Mouse (Mus musculus) limb, embryonic 15.5 days (tissue): ENCODE data around the gene Ttll9. TPM values are rescaled to one million over a fixed set of nuclear protein-coding genes. Genes with fewer than 3 reads are reported as not detected.

Experiments used
- ATAC-seq: fragments of 200-750 bp; cut with Nextera tagmentation; 2 replicates; pipeline ENCODE4 v1.8.0; 2017; ENCODE audit warnings: low read depth, moderate TSS enrichment; ENCODE audit not compliant: insufficient number of reproducible peaks, low FRiP score, low TSS enrichment
- H3K27ac ChIP-seq: fragments of 300-500 bp; sonication (generic); 2 replicates; pipeline ENCODE4 v1.5.1; 2015; ENCODE audit warnings: moderate library complexity, mild to moderate bottlenecking, inconsistent platforms
- H3K27me3 ChIP-seq: fragments of 300-500 bp; sonication (generic); 2 replicates; pipeline ENCODE4 v1.6.1; 2015; ENCODE audit warnings: inconsistent platforms
- H3K36me3 ChIP-seq: fragments of 300-500 bp; sonication (generic); 2 replicates; pipeline ENCODE4 v1.6.1; 2015; ENCODE audit warnings: inconsistent platforms
- H3K4me1 ChIP-seq: fragments of 300-500 bp; sonication (generic); 2 replicates; pipeline ENCODE4 v1.6.1; 2015; ENCODE audit warnings: inconsistent platforms
- H3K4me2 ChIP-seq: fragments of 300-500 bp; sonication (generic); 2 replicates; pipeline ENCODE4 v1.6.1; 2015; ENCODE audit warnings: mild to moderate bottlenecking, inconsistent platforms
- H3K4me3 ChIP-seq: fragments of 300-500 bp; sonication (generic); 2 replicates; pipeline ENCODE4 v1.5.1; 2015; ENCODE audit warnings: mild to moderate bottlenecking, inconsistent platforms
- H3K9ac ChIP-seq: fragments of 300-500 bp; sonication (generic); 2 replicates; pipeline ENCODE4 v1.6.1; 2015; ENCODE audit warnings: inconsistent platforms
- H3K9me3 ChIP-seq: fragments of 300-500 bp; sonication (generic); 2 replicates; pipeline ENCODE4 v1.6.1; 2016; ENCODE audit warnings: inconsistent platforms
- WGBS: fragments of 180-500 bp; shearing (Covaris S2); methylation state at CpG from one replicate; pipeline ENCODE4 v1.1.7; 2015; 5-methylcytosine and 5-hydroxymethylcytosine counted together
- polyA plus RNA-seq: library from polyadenylated mRNA; unstranded; fragments of >200 nt; fragmentation: Nextera tagmentation; extraction: Ambion mirVana; gene quantifications from 2 replicates; pipeline ENCODE4 v1.2.1, GENCODE M21; 2015

Gene Ttll9
- polyA plus RNA-seq = 0.15 and 0.52 TPM in 2 replicates

- H3K4me2 ChIP-seq = peak within 1 kb of the TSS; percentile 80
- H3K27ac ChIP-seq = no peak within 1 kb of the TSS
- H3K9ac ChIP-seq = no peak within 1 kb of the TSS
- H3K36me3 ChIP-seq = no peaks in the 10 kb centered on the region
- H3K4me3 ChIP-seq = peak within 1 kb of the TSS; percentile 51
- H3K4me1 ChIP-seq = 0 out of 2 replicates have a peak, but pooled peaks cover 3% of the 10 kb centered on the region
- WGBS = 2% methylated on average over 34 of the region's 34 CpGs
- ATAC-seq = peak; percentile 81; the same call in 1 of the 2 replicates
- no peaks in the 10 kb centered on the region for H3K9me3 ChIP-seq
- H3K27me3 ChIP-seq = 0 out of 2 replicates have a peak, but pooled peaks cover 8% of the 10 kb centered on the region
These were observed at the start of gene Ttll9 for GRCm38 (mm10) chr2:152962091-152962793. Gene Ttll9 (plus strand): TSS chr2:152962485.

GRCm38 (mm10) chr2:152913471-152913870 is 48.8 kb upstream of the Ttll9 start:
- Histone ChIP-seq H3K36me3 (no peaks in the 10 kb centered on the region), H3K27me3 (peaks cover 45% of the 10 kb centered on the region), H3K27ac (no peak overlapping the region), H3K9ac (no peak overlapping the region), H3K4me2 (no peak overlapping the region), H3K4me1 (peaks cover 13% of the 10 kb centered on the region), H3K9me3 (no peaks in the 10 kb centered on the region), H3K4me3 (no peak overlapping the region)
- WGBS = 31% methylated on average over 7 of the region's 7 CpGs
- no peak for ATAC-seq

GRCm38 (mm10) chr2:152914310-152915120 is 47.8 kb upstream of the Ttll9 start:
- Histone ChIP-seq H3K4me3 (peak overlapping the region; percentile 17; the same call in 1 of the 2 replicates), H3K9me3 (no peaks in the 10 kb centered on the region), H3K9ac (no peak overlapping the region), H3K4me1 (peaks cover 13% of the 10 kb centered on the region), H3K27ac (no peak overlapping the region), H3K36me3 (no peaks in the 10 kb centered on the region), H3K4me2 (peak overlapping the region; percentile 37), H3K27me3 (peaks cover 45% of the 10 kb centered on the region)
- no peak for ATAC-seq
- WGBS = 3% methylated on average over 18 of the region's 18 CpGs

GRCm38 (mm10) chr2:152915453-152915852 is 46.8 kb upstream of the Ttll9 start:
- Histone ChIP-seq H3K4me1 (peaks cover 13% of the 10 kb centered on the region), H3K36me3 (no peaks in the 10 kb centered on the region), H3K9ac (no peak overlapping the region), H3K27me3 (peaks cover 41% of the 10 kb centered on the region), H3K9me3 (no peaks in the 10 kb centered on the region), H3K4me2 (no peak overlapping the region), H3K27ac (no peak overlapping the region), H3K4me3 (no peak overlapping the region)
- ATAC-seq = no peak
- 72% methylated on average over 4 of the region's 4 CpGs for WGBS

GRCm38 (mm10) chr2:152916111-152916510 is 46.2 kb upstream of the Ttll9 start:
- no peaks in the 10 kb centered on the region for H3K36me3 ChIP-seq
- ATAC-seq = no peak
- no peak overlapping the region for H3K4me2 ChIP-seq
- H3K9ac ChIP-seq = no peak overlapping the region
- no peak overlapping the region for H3K4me3 ChIP-seq
- H3K27ac ChIP-seq = no peak overlapping the region
- H3K4me1 ChIP-seq = peaks cover 13% of the 10 kb centered on the region
- 36% methylated on average over 5 of the region's 5 CpGs for WGBS
- peaks cover 34% of the 10 kb centered on the region for H3K27me3 ChIP-seq
- no peaks in the 10 kb centered on the region for H3K9me3 ChIP-seq

- no peaks in the 10 kb centered on the region for H3K9me3 ChIP-seq
- no peak overlapping the region for H3K4me2 ChIP-seq
- H3K36me3 ChIP-seq = no peaks in the 10 kb centered on the region
- no peak overlapping the region for H3K9ac ChIP-seq
- H3K27ac ChIP-seq = no peak overlapping the region
- peaks cover 19% of the 10 kb centered on the region for H3K27me3 ChIP-seq
- 41% methylated on average over 9 of the region's 9 CpGs for WGBS
- no peak overlapping the region for H3K4me3 ChIP-seq
- H3K4me1 ChIP-seq = peaks cover 16% of the 10 kb centered on the region
- no peak for ATAC-seq
These were observed 44.6 kb upstream of the Ttll9 start for GRCm38 (mm10) chr2:152917671-152918070.

GRCm38 (mm10) chr2:152922376-152922775 is 39.9 kb upstream of the Ttll9 start:
- ATAC-seq = no peak
- Histone ChIP-seq H3K27me3 (peaks cover under 1% of the 10 kb centered on the region; the same call in 1 of the 2 replicates), H3K4me1 (peaks cover 18% of the 10 kb centered on the region), H3K36me3 (no peaks in the 10 kb centered on the region), H3K9me3 (no peaks in the 10 kb centered on the region), H3K4me3 (no peak overlapping the region), H3K9ac (no peak overlapping the region), H3K4me2 (no peak overlapping the region), H3K27ac (no peak overlapping the region)
- 29% methylated on average over 7 of the region's 7 CpGs for WGBS

- Histone ChIP-seq H3K4me3 (no peak overlapping the region), H3K9me3 (no peaks in the 10 kb centered on the region), H3K9ac (no peak overlapping the region), H3K4me2 (no peak overlapping the region), H3K27ac (no peak overlapping the region), H3K36me3 (no peaks in the 10 kb centered on the region), H3K27me3 (no peaks in the 10 kb centered on the region), H3K4me1 (peaks cover 25% of the 10 kb centered on the region)
- 79% methylated on average over 3 of the region's 3 CpGs for WGBS
- no peak for ATAC-seq
These were observed 38.7 kb upstream of the Ttll9 start for GRCm38 (mm10) chr2:152923621-152924020.

- ATAC-seq = no peak
- no peak overlapping the region for H3K4me3 ChIP-seq
- H3K9me3 ChIP-seq = no peaks in the 10 kb centered on the region
- no peak overlapping the region for H3K4me2 ChIP-seq
- H3K36me3 ChIP-seq = no peaks in the 10 kb centered on the region
- no peak overlapping the region for H3K27ac ChIP-seq
- whole genome bisulfite sequencing = 63% methylated on average over 8 of the region's 8 CpGs
- no peak overlapping the region for H3K9ac ChIP-seq
- H3K4me1 ChIP-seq = peaks cover 25% of the 10 kb centered on the region
- H3K27me3 ChIP-seq = no peaks in the 10 kb centered on the region
These were observed 38.2 kb upstream of the Ttll9 start for GRCm38 (mm10) chr2:152924128-152924527.

- 80% methylated on average over 5 of the region's 5 CpGs for WGBS
- H3K4me1 ChIP-seq = peaks cover 25% of the 10 kb centered on the region
These were observed 37.7 kb upstream of the Ttll9 start for GRCm38 (mm10) chr2:152924543-152924942.

GRCm38 (mm10) chr2:152925189-152925872 is 37.0 kb upstream of the Ttll9 start:
- no peak overlapping the region for H3K4me2 ChIP-seq
- H3K9me3 ChIP-seq = no peaks in the 10 kb centered on the region
- H3K27me3 ChIP-seq = no peaks in the 10 kb centered on the region
- H3K9ac ChIP-seq = no peak overlapping the region
- no peak overlapping the region for H3K4me3 ChIP-seq
- 33% methylated on average over 11 of the region's 11 CpGs for WGBS
- peak; percentile 64; the same call in 1 of the 2 replicates for ATAC-seq
- peaks cover 29% of the 10 kb centered on the region for H3K4me1 ChIP-seq
- peak overlapping the region; percentile 62 for H3K27ac ChIP-seq
- H3K36me3 ChIP-seq = no peaks in the 10 kb centered on the region

More at GRCm38 (mm10) chr2:152924543-152924942, 37.7 kb upstream of the Ttll9 start:
- H3K9ac ChIP-seq = no peak overlapping the region
- H3K27ac ChIP-seq = no peak overlapping the region; the same call in 1 of the 2 replicates
- no peaks in the 10 kb centered on the region for H3K27me3 ChIP-seq
- no peak overlapping the region for H3K4me3 ChIP-seq
- no peak overlapping the region for H3K4me2 ChIP-seq
- no peaks in the 10 kb centered on the region for H3K36me3 ChIP-seq
- ATAC-seq = no peak
- no peaks in the 10 kb centered on the region for H3K9me3 ChIP-seq
